Mouse (Mus musculus): Measurements from ENCODE around the gene Asb9. TPM values are rescaled to one million over a fixed set of nuclear protein-coding genes. Genes with fewer than 3 reads are reported as not detected.

The Asb9 gene
- not detected for polyA plus RNA-seq (2017; shearing (Covaris generic))

DNA sequence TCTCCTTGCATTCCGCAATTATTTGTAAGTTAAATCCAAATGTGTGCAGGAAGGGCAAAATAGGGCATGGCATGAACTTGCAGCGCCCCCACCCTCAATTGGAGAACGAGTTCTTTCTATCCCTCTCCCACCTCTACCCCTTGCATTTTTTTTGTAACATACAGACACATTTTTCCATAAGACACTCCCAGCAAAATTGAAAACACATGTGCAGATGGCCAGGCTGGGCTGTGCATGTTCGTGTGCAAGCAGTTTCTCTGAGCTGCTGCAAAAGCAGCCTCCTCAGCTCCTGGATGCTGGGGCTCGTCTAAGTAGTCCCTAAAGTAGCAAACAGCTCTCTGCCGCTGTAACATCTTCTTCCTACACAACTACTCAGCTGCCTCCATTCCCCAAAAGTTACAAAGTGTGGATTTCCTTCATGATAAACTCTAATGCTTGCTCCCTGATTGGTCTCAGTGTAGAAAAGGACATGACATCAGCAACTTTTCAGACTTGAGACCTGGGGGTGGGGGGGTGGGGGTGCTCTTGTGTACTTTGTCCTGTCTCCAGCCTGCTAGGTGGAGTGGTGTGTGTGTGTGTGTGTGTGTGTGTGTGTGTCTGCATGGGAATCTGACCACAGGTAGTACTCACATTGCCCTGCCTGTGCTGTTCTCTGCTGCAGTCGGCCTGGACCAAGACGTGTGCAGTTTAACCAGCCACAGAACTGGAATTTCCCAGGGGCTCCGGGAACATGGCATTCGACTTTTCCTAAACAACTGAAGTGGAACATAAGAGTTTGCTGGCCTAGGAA, at the start of gene Asb9:
Gene Asb9 (plus strand): TSS at position 619 of the 790 bp plus-strand sequence.

Other genes starting within 250 kb of the Asb9 start
- not detected for gene Bmx, start 248.1 kb upstream of the Asb9 start, polyA plus RNA-seq (2017; shearing (Covaris generic))
- 0.24 TPM for gene Pir, start 237.0 kb upstream of the Asb9 start, polyA plus RNA-seq (2017; shearing (Covaris generic))
- gene Vegfd, start 132.9 kb upstream of the Asb9 start, polyA plus RNA-seq (2017; shearing (Covaris generic)) = not detected
- gene Piga, start 86.5 kb upstream of the Asb9 start, polyA plus RNA-seq (2017; shearing (Covaris generic)) = 12.3 TPM
- gene Asb11, start 69.3 kb upstream of the Asb9 start, polyA plus RNA-seq (2017; shearing (Covaris generic)) = not detected